Mouse (Mus musculus): ENCODE measurements around the gene Eri3. TPM values are rescaled to one million over a fixed set of nuclear protein-coding genes. Genes with fewer than 3 reads are reported as not detected.

Gene Eri3
- polyA plus RNA-seq, 1 experiment, result 97.2 TPM

DNA sequence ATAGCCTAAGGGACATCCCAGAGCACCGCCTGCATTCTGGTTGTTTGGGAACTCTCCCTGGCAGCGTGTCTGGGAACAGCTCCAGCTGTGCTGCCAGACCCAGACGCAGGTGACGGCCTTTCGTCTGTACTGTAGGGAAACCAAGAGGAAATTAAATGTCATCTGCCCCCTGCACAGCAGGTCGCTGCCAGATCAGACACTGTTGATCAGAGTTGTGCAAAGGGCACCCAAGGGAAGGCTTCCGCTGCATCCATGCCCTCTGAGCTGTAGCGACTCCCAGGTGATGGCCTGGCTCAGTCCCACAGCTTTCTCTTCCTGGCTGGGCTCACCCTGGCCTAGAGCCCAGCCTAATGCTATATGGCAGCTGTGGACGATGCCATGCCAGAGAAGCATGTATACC is 58.1 kb downstream of the Eri3 start:
- H3K36me3 ChIP-seq (ENCODE audit: control insufficient read depth, insufficient read depth), result peaks cover 11% of the 10 kb centered on the region
- no peaks in the 10 kb centered on the region for H3K27me3 ChIP-seq (ENCODE audit: control insufficient read depth, insufficient read depth, insufficient read length)
- no peak overlapping the region for H3K4me2 ChIP-seq (ENCODE audit: low read depth)
- no peak for TF ChIP-seq MYOD1 (IDR thresholded peaks at IDR 0.05; ENCODE audit: control insufficient read depth in 1 of 3, insufficient read length in 2 of 3, low read depth in 2 of 3)
- TF ChIP-seq CEBPB (IDR thresholded peaks at IDR 0.05; ENCODE audit: insufficient read depth, poor library complexity, severe bottlenecking), result no peak
- TF ChIP-seq TCF3 (IDR thresholded peaks at IDR 0.05; ENCODE audit: insufficient read length, low read depth), result no peak
- no peak for TF ChIP-seq MYOG (IDR thresholded peaks at IDR 0.05; ENCODE audit: control insufficient read depth in 1 of 3, insufficient read depth in 1 of 3, insufficient read length in 2 of 3, low read depth in 2 of 3)
- TF ChIP-seq POLR2AphosphoS2 (IDR thresholded peaks at IDR 0.05; ENCODE audit: insufficient read length, low read depth), result no peak
- TF ChIP-seq SRF (IDR thresholded peaks at IDR 0.05; ENCODE audit: control insufficient read depth, insufficient read length, low read depth), result no peak
- TF ChIP-seq TCF12 (IDR thresholded peaks at IDR 0.05; ENCODE audit: insufficient read depth, poor library complexity, severe bottlenecking), result no peak
- no peak for TF ChIP-seq USF1 (IDR thresholded peaks at IDR 0.05; ENCODE audit: low read depth)
- no peak for TF ChIP-seq E2F4 (IDR thresholded peaks at IDR 0.05; ENCODE audit: insufficient read depth)
- TF ChIP-seq MAX (IDR thresholded peaks at IDR 0.05; ENCODE audit: low read depth), result no peak
- no peak for TF ChIP-seq REST (IDR thresholded peaks at IDR 0.05; ENCODE audit: insufficient read depth, insufficient read length)
- TF ChIP-seq POLR2A (IDR thresholded peaks at IDR 0.05; ENCODE audit: insufficient read length, low read depth), result no peak
- no peaks in the 10 kb centered on the region for H3K79me2 ChIP-seq (ENCODE audit: control insufficient read depth, insufficient read depth)
- H3K4me3 ChIP-seq, result no peak overlapping the region
- H3ac ChIP-seq (ENCODE audit: control insufficient read depth, insufficient read length), result no peak overlapping the region

GRCm38 (mm10) chr4:117609371-117610039 is 59.3 kb downstream of the Eri3 start:
- H3K36me3 ChIP-seq (ENCODE audit: control insufficient read depth, insufficient read depth), result peaks cover 8% of the 10 kb centered on the region
- TF ChIP-seq MYOD1 (IDR thresholded peaks at IDR 0.05; ENCODE audit: control insufficient read depth in 1 of 3, insufficient read length in 2 of 3, low read depth in 2 of 3) (peak in 2 of 3 experiments; percentile 37 to 50), MAX (IDR thresholded peaks at IDR 0.05; ENCODE audit: low read depth) (no peak), E2F4 (IDR thresholded peaks at IDR 0.05; ENCODE audit: insufficient read depth) (no peak), REST (IDR thresholded peaks at IDR 0.05; ENCODE audit: insufficient read depth, insufficient read length) (no peak), USF1 (IDR thresholded peaks at IDR 0.05; ENCODE audit: low read depth) (no peak), MYOG (IDR thresholded peaks at IDR 0.05; ENCODE audit: control insufficient read depth in 1 of 3, insufficient read depth in 1 of 3, insufficient read length in 2 of 3, low read depth in 2 of 3) (peak in 2 of 3 experiments; percentile 8 to 46)
- H3K4me3 ChIP-seq, result no peak overlapping the region
- no peaks in the 10 kb centered on the region for H3K79me2 ChIP-seq (ENCODE audit: control insufficient read depth, insufficient read depth)
- H3K4me2 ChIP-seq (ENCODE audit: low read depth), result no peak overlapping the region
- H3K27me3 ChIP-seq (ENCODE audit: control insufficient read depth, insufficient read depth, insufficient read length), result no peaks in the 10 kb centered on the region
- H3ac ChIP-seq (ENCODE audit: control insufficient read depth, insufficient read length), result no peak overlapping the region

DNA sequence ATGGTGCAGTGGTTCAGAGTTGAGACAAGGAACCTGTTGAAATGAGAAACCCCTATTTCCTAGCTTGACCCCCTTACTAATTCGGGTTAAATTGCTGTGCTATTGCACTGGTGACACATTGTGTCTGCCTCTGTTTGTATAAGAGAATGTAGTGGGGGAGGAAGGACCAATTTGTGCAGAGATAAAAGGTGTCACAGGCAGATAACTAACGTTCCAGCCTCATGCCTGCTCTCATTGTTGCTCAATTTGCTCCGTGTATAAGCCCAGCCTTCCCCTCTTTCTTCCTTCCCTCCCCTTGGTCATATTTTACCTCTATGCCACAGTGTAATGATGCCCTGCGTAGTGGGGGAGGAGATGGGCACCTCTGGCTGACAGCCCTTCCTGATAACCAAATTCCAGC is 61.2 kb downstream of the Eri3 start:
- no peaks in the 10 kb centered on the region for H3K79me2 ChIP-seq (ENCODE audit: control insufficient read depth, insufficient read depth)
- no peak overlapping the region for H3K4me2 ChIP-seq (ENCODE audit: low read depth)
- no peak for TF ChIP-seq TCF12 (IDR thresholded peaks at IDR 0.05; ENCODE audit: insufficient read depth, poor library complexity, severe bottlenecking)
- no peak for TF ChIP-seq MYOG (IDR thresholded peaks at IDR 0.05; ENCODE audit: control insufficient read depth in 1 of 3, insufficient read depth in 1 of 3, insufficient read length in 2 of 3, low read depth in 2 of 3)
- no peak for TF ChIP-seq TCF3 (IDR thresholded peaks at IDR 0.05; ENCODE audit: insufficient read length, low read depth)
- TF ChIP-seq USF1 (IDR thresholded peaks at IDR 0.05; ENCODE audit: low read depth), result no peak
- no peak for TF ChIP-seq CEBPB (IDR thresholded peaks at IDR 0.05; ENCODE audit: insufficient read depth, poor library complexity, severe bottlenecking)
- TF ChIP-seq SRF (IDR thresholded peaks at IDR 0.05; ENCODE audit: control insufficient read depth, insufficient read length, low read depth), result no peak
- TF ChIP-seq POLR2A (IDR thresholded peaks at IDR 0.05; ENCODE audit: insufficient read length, low read depth), result no peak
- TF ChIP-seq MAX (IDR thresholded peaks at IDR 0.05; ENCODE audit: low read depth), result no peak
- TF ChIP-seq REST (IDR thresholded peaks at IDR 0.05; ENCODE audit: insufficient read depth, insufficient read length), result no peak
- TF ChIP-seq POLR2AphosphoS2 (IDR thresholded peaks at IDR 0.05; ENCODE audit: insufficient read length, low read depth), result no peak
- TF ChIP-seq E2F4 (IDR thresholded peaks at IDR 0.05; ENCODE audit: insufficient read depth), result no peak
- no peak overlapping the region for H3K4me3 ChIP-seq
- no peak overlapping the region for H3ac ChIP-seq (ENCODE audit: control insufficient read depth, insufficient read length)
- H3K36me3 ChIP-seq (ENCODE audit: control insufficient read depth, insufficient read depth), result peaks cover 13% of the 10 kb centered on the region
- H3K27me3 ChIP-seq (ENCODE audit: control insufficient read depth, insufficient read depth, insufficient read length), result no peaks in the 10 kb centered on the region

DNA sequence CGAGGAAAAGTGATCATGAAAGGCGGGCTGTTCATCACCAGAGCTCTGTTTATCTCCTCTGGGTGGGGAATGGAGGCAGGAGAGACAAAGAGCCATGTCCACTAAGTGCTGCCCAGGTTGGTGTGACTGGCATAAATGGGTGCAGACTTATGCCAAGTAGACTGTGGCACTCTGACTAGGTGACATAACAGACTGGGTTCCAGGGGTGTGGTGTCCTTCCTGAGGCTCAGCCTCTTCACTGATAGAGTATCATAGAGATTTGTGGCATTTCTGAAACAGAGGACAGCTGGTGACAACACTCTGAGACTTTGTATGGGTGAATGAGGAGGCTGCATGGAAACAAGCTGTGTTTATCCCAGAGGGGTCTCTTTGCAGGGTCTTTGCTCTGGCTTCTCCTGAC is 61.6 kb downstream of the Eri3 start:
- Histone ChIP-seq H3K4me3 (no peak overlapping the region), H3K79me2 (ENCODE audit: control insufficient read depth, insufficient read depth) (no peaks in the 10 kb centered on the region), H3K27me3 (ENCODE audit: control insufficient read depth, insufficient read depth, insufficient read length) (no peaks in the 10 kb centered on the region), H3K4me2 (ENCODE audit: low read depth) (no peak overlapping the region), H3K36me3 (ENCODE audit: control insufficient read depth, insufficient read depth) (peaks cover 16% of the 10 kb centered on the region), H3ac (ENCODE audit: control insufficient read depth, insufficient read length) (no peak overlapping the region)
- no peak for TF ChIP-seq E2F4 (IDR thresholded peaks at IDR 0.05; ENCODE audit: insufficient read depth)

GRCm38 (mm10) chr4:117612713-117613112 is 62.5 kb downstream of the Eri3 start:
- Histone ChIP-seq H3K36me3 (ENCODE audit: control insufficient read depth, insufficient read depth) (peaks cover 23% of the 10 kb centered on the region), H3K79me2 (ENCODE audit: control insufficient read depth, insufficient read depth) (no peaks in the 10 kb centered on the region), H3K27me3 (ENCODE audit: control insufficient read depth, insufficient read depth, insufficient read length) (no peaks in the 10 kb centered on the region), H3ac (ENCODE audit: control insufficient read depth, insufficient read length) (no peak overlapping the region), H3K4me3 (no peak overlapping the region), H3K4me2 (ENCODE audit: low read depth) (no peak overlapping the region)
- TF ChIP-seq POLR2AphosphoS2 (IDR thresholded peaks at IDR 0.05; ENCODE audit: insufficient read length, low read depth) (no peak), SRF (IDR thresholded peaks at IDR 0.05; ENCODE audit: control insufficient read depth, insufficient read length, low read depth) (no peak)

Measured in myocyte (in vitro differentiated cells).